Mouse (Mus musculus) stomach, embryonic 15.5 days (tissue): ENCODE measurements around the gene Cenpv. TPM values are rescaled to one million over a fixed set of nuclear protein-coding genes. Genes with fewer than 3 reads are reported as not detected.

Source experiments
- ATAC-seq: fragments of 200-750 bp; cut with Nextera tagmentation; 2 replicates; pipeline ENCODE4 v1.8.0; 2017; ENCODE audit warnings: low read depth, moderate number of reproducible peaks, moderate TSS enrichment; ENCODE audit not compliant: insufficient read depth, low FRiP score
- H3K27ac ChIP-seq: fragments of 300-500 bp; sonication (generic); 2 replicates; pipeline ENCODE4 v1.5.1; 2015; ENCODE audit warnings: mild to moderate bottlenecking, inconsistent platforms
- H3K27me3 ChIP-seq: fragments of 300-500 bp; sonication (generic); replicated peaks from 2 replicates; pipeline ENCODE4 v1.6.1; 2015; ENCODE audit warnings: inconsistent platforms
- H3K36me3 ChIP-seq: fragments of 300-500 bp; sonication (generic); 2 replicates; pipeline ENCODE4 v1.6.1; 2015; ENCODE audit warnings: inconsistent platforms
- H3K4me1 ChIP-seq: fragments of 300-500 bp; sonication (generic); 2 replicates; pipeline ENCODE4 v1.6.1; 2015; ENCODE audit warnings: inconsistent platforms
- H3K4me2 ChIP-seq: fragments of 300-500 bp; sonication (generic); 2 replicates; pipeline ENCODE4 v1.6.1; 2015; ENCODE audit warnings: mild to moderate bottlenecking, inconsistent platforms
- H3K4me3 ChIP-seq: fragments of 300-500 bp; sonication (generic); replicated peaks from 2 replicates; pipeline ENCODE4 v1.5.1; 2015; ENCODE audit warnings: inconsistent platforms
- H3K9ac ChIP-seq: fragments of 300-500 bp; sonication (generic); 2 replicates; pipeline ENCODE4 v1.6.1; 2015; ENCODE audit warnings: inconsistent platforms
- H3K9me3 ChIP-seq: fragments of 300-500 bp; sonication (generic); 2 replicates; pipeline ENCODE4 v1.6.1; 2016; ENCODE audit warnings: inconsistent platforms
- WGBS: fragments of 180-500 bp; shearing (Covaris S2); methylation state at CpG from one replicate; pipeline ENCODE4 v1.1.7; 2015; 5-methylcytosine and 5-hydroxymethylcytosine counted together
- polyA plus RNA-seq: library from polyadenylated mRNA; unstranded; fragments of >200 nt; fragmentation: Nextera tagmentation; extraction: Ambion mirVana; gene quantifications from 2 replicates; pipeline ENCODE4 v1.2.1, GENCODE M21; 2015

Cenpv gene
- 29.0 and 30.3 TPM in 2 replicates for polyA plus RNA-seq

- H3K4me3 ChIP-seq = peak within 1 kb of the TSS; percentile 72
- WGBS = 7% methylated on average over 46 of the region's 57 CpGs
- H3K4me1 ChIP-seq = 0 out of 2 replicates have a peak, but pooled peaks cover 3% of the 10 kb centered on the region
- peak within 1 kb of the TSS; percentile 94 for H3K4me2 ChIP-seq
- no peaks in the 10 kb centered on the region for H3K9me3 ChIP-seq
- no peaks in the 10 kb centered on the region for H3K27me3 ChIP-seq
- peak within 1 kb of the TSS; percentile 48; the same call in 1 of the 2 replicates for H3K27ac ChIP-seq
- ATAC-seq = peak; percentile 82
- peak within 1 kb of the TSS; percentile 73 for H3K9ac ChIP-seq
- no peaks in the 10 kb centered on the region for H3K36me3 ChIP-seq
Observed at GRCm38 (mm10) chr11:62539089-62539890, at the start of gene Cenpv. TSS of gene Cenpv (minus strand) at chr11:62539261.

- Histone ChIP-seq H3K4me1 (no peaks in the 10 kb centered on the region), H3K9ac (no peak overlapping the region), H3K36me3 (no peaks in the 10 kb centered on the region), H3K4me2 (no peak overlapping the region), H3K4me3 (no peak overlapping the region), H3K9me3 (no peaks in the 10 kb centered on the region), H3K27me3 (no peaks in the 10 kb centered on the region), H3K27ac (no peak overlapping the region)
- no peak for ATAC-seq
- 77% methylated on average over 5 of the region's 5 CpGs for WGBS
Observed at GRCm38 (mm10) chr11:62587034-62587433, 48.0 kb upstream of the Cenpv start.

- Histone ChIP-seq H3K4me2 (no peak overlapping the region), H3K4me3 (no peak overlapping the region), H3K4me1 (no peaks in the 10 kb centered on the region), H3K36me3 (no peaks in the 10 kb centered on the region), H3K9me3 (no peaks in the 10 kb centered on the region), H3K27me3 (no peaks in the 10 kb centered on the region), H3K9ac (no peak overlapping the region), H3K27ac (no peak overlapping the region)
- 64% methylated on average over 9 of the region's 9 CpGs for WGBS
- no peak for ATAC-seq
Observed at GRCm38 (mm10) chr11:62584671-62585206, 45.7 kb upstream of the Cenpv start.

GRCm38 (mm10) chr11:62583031-62583430, 44.0 kb upstream of the Cenpv start:
- H3K9me3 ChIP-seq = no peaks in the 10 kb centered on the region
- WGBS = 87% methylated on average over 6 of the region's 6 CpGs
- no peaks in the 10 kb centered on the region for H3K36me3 ChIP-seq
- ATAC-seq = no peak
- no peak overlapping the region for H3K4me3 ChIP-seq
- H3K4me2 ChIP-seq = no peak overlapping the region
- no peak overlapping the region for H3K27ac ChIP-seq
- H3K4me1 ChIP-seq = no peaks in the 10 kb centered on the region
- no peaks in the 10 kb centered on the region for H3K27me3 ChIP-seq
- H3K9ac ChIP-seq = no peak overlapping the region

- H3K27me3 ChIP-seq = 0 out of 2 replicates have a peak, but pooled peaks cover 7% of the 10 kb centered on the region
- H3K36me3 ChIP-seq = no peaks in the 10 kb centered on the region
- no peak for ATAC-seq
- peak overlapping the region; percentile 4; the same call in 1 of the 2 replicates for H3K9ac ChIP-seq
- peak overlapping the region; percentile 50 for H3K4me3 ChIP-seq
- peak overlapping the region; percentile 31; the same call in 1 of the 2 replicates for H3K27ac ChIP-seq
- 58% methylated on average over 16 of the region's 16 CpGs for WGBS
- H3K4me2 ChIP-seq = peak overlapping the region; percentile 98
- no peaks in the 10 kb centered on the region for H3K9me3 ChIP-seq
- peaks cover 9% of the 10 kb centered on the region; the same call in 1 of the 2 replicates for H3K4me1 ChIP-seq
Observed at GRCm38 (mm10) chr11:62576530-62577152, 37.6 kb upstream of the Cenpv start.

- 0 out of 2 replicates have a peak, but pooled peaks cover 7% of the 10 kb centered on the region for H3K27me3 ChIP-seq
- ATAC-seq = peak; percentile 46
- H3K4me2 ChIP-seq = peak overlapping the region; percentile 98
- peak overlapping the region; percentile 50 for H3K4me3 ChIP-seq
- H3K9me3 ChIP-seq = no peaks in the 10 kb centered on the region
- peak overlapping the region; percentile 48; the same call in 1 of the 2 replicates for H3K27ac ChIP-seq
- peaks cover 9% of the 10 kb centered on the region; the same call in 1 of the 2 replicates for H3K4me1 ChIP-seq
- peak overlapping the region; percentile 29 for H3K9ac ChIP-seq
- H3K36me3 ChIP-seq = no peaks in the 10 kb centered on the region
- 5% methylated on average over 27 of the region's 27 CpGs for WGBS
Observed at GRCm38 (mm10) chr11:62575659-62576438, 36.8 kb upstream of the Cenpv start.

GRCm38 (mm10) chr11:62575297-62575658, 36.2 kb upstream of the Cenpv start:
- H3K27me3 ChIP-seq = 0 out of 2 replicates have a peak, but pooled peaks cover 7% of the 10 kb centered on the region
- H3K27ac ChIP-seq = peak overlapping the region; percentile 48; the same call in 1 of the 2 replicates
- H3K36me3 ChIP-seq = no peaks in the 10 kb centered on the region
- H3K4me3 ChIP-seq = peak overlapping the region; percentile 50
- ATAC-seq = peak; percentile 65
- H3K9ac ChIP-seq = peak overlapping the region; percentile 29
- H3K4me2 ChIP-seq = peak overlapping the region; percentile 98
- peaks cover 9% of the 10 kb centered on the region; the same call in 1 of the 2 replicates for H3K4me1 ChIP-seq
- no peaks in the 10 kb centered on the region for H3K9me3 ChIP-seq
- 2% methylated on average over 9 of the region's 9 CpGs for WGBS

- ATAC-seq = no peak
- Histone ChIP-seq H3K4me1 (peaks cover 9% of the 10 kb centered on the region; the same call in 1 of the 2 replicates), H3K4me3 (no peak overlapping the region), H3K9me3 (no peaks in the 10 kb centered on the region), H3K4me2 (no peak overlapping the region), H3K27ac (no peak overlapping the region), H3K27me3 (0 out of 2 replicates have a peak, but pooled peaks cover 7% of the 10 kb centered on the region), H3K9ac (no peak overlapping the region), H3K36me3 (no peaks in the 10 kb centered on the region)
- 79% methylated on average over 4 of the region's 4 CpGs for WGBS
Observed at GRCm38 (mm10) chr11:62574703-62575085, 35.6 kb upstream of the Cenpv start.

- H3K36me3 ChIP-seq = no peaks in the 10 kb centered on the region
- H3K9me3 ChIP-seq = no peaks in the 10 kb centered on the region
- H3K4me1 ChIP-seq = peaks cover 9% of the 10 kb centered on the region; the same call in 1 of the 2 replicates
- peak within 1 kb of the TSS; percentile 50 for H3K4me3 ChIP-seq
- H3K9ac ChIP-seq = no peak within 1 kb of the TSS
- H3K4me2 ChIP-seq = peak within 1 kb of the TSS; percentile 98
- H3K27ac ChIP-seq = no peak within 1 kb of the TSS
- 0 out of 2 replicates have a peak, but pooled peaks cover 7% of the 10 kb centered on the region for H3K27me3 ChIP-seq
- WGBS = 70% methylated on average over 6 of the region's 6 CpGs
- ATAC-seq = no peak
Observed at GRCm38 (mm10) chr11:62573959-62574702, 35.1 kb upstream of the Cenpv start, which contains the start of gene Trpv2. TSS of gene Trpv2 (plus strand) at chr11:62574486.

GRCm38 (mm10) chr11:62568300-62568699, 29.2 kb upstream of the Cenpv start:
- Histone ChIP-seq H3K4me3 (no peak overlapping the region), H3K4me1 (no peaks in the 10 kb centered on the region), H3K36me3 (no peaks in the 10 kb centered on the region), H3K27ac (no peak overlapping the region), H3K4me2 (no peak overlapping the region), H3K9ac (no peak overlapping the region), H3K27me3 (no peaks in the 10 kb centered on the region), H3K9me3 (no peaks in the 10 kb centered on the region)
- peak; percentile 43; the same call in 1 of the 2 replicates for ATAC-seq
- WGBS = 61% methylated on average over 3 of the region's 3 CpGs
